Comparison of ENCODE assay signal across 9 mouse cellular contexts in genomic region chr7:142549941-142550763, GRCm38 (mm10). TPM values are rescaled to one million over a fixed set of nuclear protein-coding genes. Genes with fewer than 3 reads are reported as not detected.
DNase-seq lines count a peak whose midpoint lies in the region; ATAC-seq and TF ChIP-seq lines count a peak whose summit lies in the region.
"Had no signal": no experiment of that assay in that cellular context is flagged by ENCODE, and none has a peak within 500 bp of the region (broad histone marks: within the 10 kb centered on the region; RNA-seq: fewer than 3 reads in every experiment).

No protein-coding gene starts in this region.

- no peaks in the 10 kb centered on the region for H3K9me3 ChIP-seq in intestine, postnatal 0 days (ENCODE audit: control insufficient read depth)
- no peaks in the 10 kb centered on the region for H3K9me3 ChIP-seq in intestine, embryonic 15.5 days
- H3K9me3 ChIP-seq in embryonic facial prominence, embryonic 10.5 days: no peaks in the 10 kb centered on the region

- H3K4me1 ChIP-seq in intestine, postnatal 0 days (replicated peaks; ENCODE audit: control insufficient read depth, insufficient read depth, low read length): peaks cover 11% of the 10 kb centered on the region
- peaks cover 33% of the 10 kb centered on the region for H3K4me1 ChIP-seq in intestine, embryonic 15.5 days (replicated peaks)
- peaks cover 97% of the 10 kb centered on the region for H3K4me1 ChIP-seq in embryonic facial prominence, embryonic 10.5 days

- 85% methylated on average over 10 of the region's 10 CpGs for WGBS in intestine, postnatal 0 days
- WGBS in intestine, embryonic 15.5 days: 80% methylated on average over 10 of the region's 10 CpGs
- WGBS in embryonic facial prominence, embryonic 10.5 days: 87% methylated on average over 10 of the region's 10 CpGs

- H3K27me3 ChIP-seq in intestine, postnatal 0 days (replicated peaks; ENCODE audit: control insufficient read depth, insufficient read depth, low read length): no peaks in the 10 kb centered on the region
- H3K27me3 ChIP-seq in intestine, embryonic 15.5 days (replicated peaks): no peaks in the 10 kb centered on the region
- H3K27me3 ChIP-seq in embryonic facial prominence, embryonic 10.5 days (replicated peaks; ENCODE audit: low read depth, poor library complexity, severe bottlenecking): no peaks in the 10 kb centered on the region

- no peak overlapping the region for H3K4me3 ChIP-seq in intestine, postnatal 0 days (ENCODE audit: low read depth, low read length)
- H3K4me3 ChIP-seq in intestine, embryonic 15.5 days (replicated peaks): no peak overlapping the region
- H3K4me3 ChIP-seq in embryonic facial prominence, embryonic 10.5 days: no peak overlapping the region

- no peak for ATAC-seq in intestine, postnatal 0 days
- no peak for ATAC-seq in intestine, embryonic 15.5 days
- no peak for ATAC-seq in megakaryocyte-erythroid progenitor cell, adult 5-6 weeks (replicated peaks; ENCODE audit: low FRiP score, low TSS enrichment, poor library complexity, severe bottlenecking)

- intact Hi-C loops in heart, postnatal 10 days (cut with DNase I): no loop called here

- no peak overlapping the region for H3K4me2 ChIP-seq in intestine, postnatal 0 days (replicated peaks; ENCODE audit: low read depth)
- no peak overlapping the region for H3K4me2 ChIP-seq in intestine, embryonic 15.5 days (replicated peaks)

- DNase-seq in Muller cell, postnatal 12 days (ENCODE audit: inconsistent ontology term): peak; percentile 43
- DNase-seq in embryonic facial prominence, embryonic 10.5 days (ENCODE audit: low spot score): no peak
- peak; percentile 68 to 74 for DNase-seq in heart, postnatal 10 days
- DNase-seq in retina, postnatal 1 day: no peak
- DNase-seq in urinary bladder, adult 18-20 months (ENCODE audit: low spot score in 2 of 2): no peak

- no peak overlapping the region for H3K27ac ChIP-seq in intestine, postnatal 0 days (ENCODE audit: low read depth, low read length)
- H3K27ac ChIP-seq in intestine, embryonic 15.5 days: no peak overlapping the region
- H3K27ac ChIP-seq in embryonic facial prominence, embryonic 10.5 days (replicated peaks): peak overlapping the region; percentile 95
- H3K27ac ChIP-seq: macrophage had no signal

- H3K36me3 ChIP-seq in intestine, postnatal 0 days (ENCODE audit: control insufficient read depth, insufficient read depth): no peaks in the 10 kb centered on the region
- H3K36me3 ChIP-seq in intestine, embryonic 15.5 days: no peaks in the 10 kb centered on the region
- H3K36me3 ChIP-seq in embryonic facial prominence, embryonic 10.5 days (replicated peaks): no peaks in the 10 kb centered on the region

- no peak overlapping the region for H3K9ac ChIP-seq in intestine, postnatal 0 days (ENCODE audit: low read depth, low read length)
- H3K9ac ChIP-seq in intestine, embryonic 15.5 days: no peak overlapping the region

- TF ChIP-seq CTCF in intestine, postnatal 0 days (IDR thresholded peaks at IDR 0.05; ENCODE audit: low read depth): peak; percentile 68

RNA-seq across cellular contexts. Expression of gene Mrpl23, which starts 17.7 kb away (rescaled TPM):
- 26.7 and 33.0 TPM in 2 replicates for polyA plus RNA-seq in intestine, postnatal 0 days (2015; fragmentation: Nextera tagmentation; extraction: Ambion mirVana)
- 44.9 and 57.4 TPM in 2 replicates for polyA plus RNA-seq in intestine, embryonic 15.5 days (2015; fragmentation: Nextera tagmentation; extraction: Ambion mirVana)
- polyA plus RNA-seq in embryonic facial prominence, embryonic 10.5 days (2016; fragmentation: Nextera tagmentation; extraction: Ambion mirVana): 18.1 and 22.4 TPM in 2 replicates
- 10 to 100 TPM in 1 of 2 experiments, 1 to 10 TPM in 1; 4.1 to 19.3 TPM for total RNA-seq in heart, postnatal 10 days (2021)
- total RNA-seq in megakaryocyte-erythroid progenitor cell, adult 5-6 weeks (2014; fragmentation: Nextera tagmentation): 13.0 and 13.8 TPM in 2 replicates
- total RNA-seq in megakaryocyte-erythroid progenitor cell, adult 5-6 weeks (2017): 46.6 and 82.1 TPM in 2 replicates

RNA-seq across cellular contexts. Expression of gene Tnnt3, which starts 51.5 kb away (rescaled TPM):
- 3.0 TPM in 2 replicates for polyA plus RNA-seq in intestine, postnatal 0 days (2015; fragmentation: Nextera tagmentation; extraction: Ambion mirVana)
- 1.4 and 4.3 TPM in 2 replicates for polyA plus RNA-seq in intestine, embryonic 15.5 days (2015; fragmentation: Nextera tagmentation; extraction: Ambion mirVana)
- 1.4 and 1.6 TPM in 2 replicates for polyA plus RNA-seq in embryonic facial prominence, embryonic 10.5 days (2016; fragmentation: Nextera tagmentation; extraction: Ambion mirVana)
- 1 to 10 TPM in 1 of 2 experiments, under 1 TPM in 1; 0.67 to 1.8 TPM for total RNA-seq in heart, postnatal 10 days (2021)
- not detected in 2 replicates for total RNA-seq in megakaryocyte-erythroid progenitor cell, adult 5-6 weeks (2014; fragmentation: Nextera tagmentation)
- total RNA-seq in megakaryocyte-erythroid progenitor cell, adult 5-6 weeks (2017): not detected in 2 replicates
- polyA plus RNA-seq: macrophage had no signal

Comparison
In these comparisons a context has a peak if more than half of its experiments do, and no peak if none do; other contexts are left out.
1. DNase-seq: peak in Muller cell, postnatal 12 days (single experiment) and heart, postnatal 10 days (2 of 2); none in embryonic facial prominence, embryonic 10.5 days (single experiment), retina, postnatal 1 day (single experiment) and urinary bladder, adult 18-20 months (0 of 2).